Mouse (Mus musculus): Measurements from ENCODE around the gene Atp2b2. TPM values are rescaled to one million over a fixed set of nuclear protein-coding genes. Genes with fewer than 3 reads are reported as not detected.

Gene Atp2b2
- total and polyA plus RNA-seq, 2 experiments from 2014 or later: 35.4 to 96.3 TPM

DNA sequence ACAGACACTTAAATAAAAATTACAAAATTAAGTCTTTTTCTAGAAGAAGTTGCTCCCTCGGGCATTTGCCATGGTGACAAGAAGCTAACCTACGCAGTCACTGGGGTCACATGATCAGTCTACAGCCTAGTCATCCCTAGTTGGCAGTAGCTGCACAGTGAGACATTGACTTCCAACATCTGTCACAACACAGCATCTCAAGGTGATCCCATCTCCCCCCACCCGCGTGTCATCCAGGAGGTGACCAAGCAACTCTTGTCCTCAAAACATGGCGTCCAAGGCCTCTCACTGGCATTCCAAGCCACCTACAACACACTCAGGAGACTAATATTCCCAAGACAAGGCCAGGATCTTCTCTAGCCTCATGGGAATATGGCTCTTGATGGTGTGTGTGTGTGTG, 48.2 kb downstream of the Atp2b2 start:
- Histone ChIP-seq H3K9ac (replicated peaks; ENCODE audit: low read length, poor library complexity, severe bottlenecking) (no peak overlapping the region), H3K4me3 (ENCODE audit: low read depth, low read length) (no peak overlapping the region), H3K27me3 (ENCODE audit: insufficient read depth, low read length) (no peaks in the 10 kb centered on the region), H3K4me2 (ENCODE audit: low read depth, low read length, poor library complexity, severe bottlenecking) (no peak overlapping the region), H3K27ac (ENCODE audit: low read depth, low read length) (no peak overlapping the region), H3K9me3 (ENCODE audit: low read length) (no peaks in the 10 kb centered on the region), H3K36me3 (ENCODE audit: insufficient read depth, low read length) (no peaks in the 10 kb centered on the region), H3K4me1 (ENCODE audit: insufficient read depth, low read length) (peaks cover 3% of the 10 kb centered on the region; the same call in 1 of the 2 replicates)
- TF ChIP-seq CTCF (IDR thresholded peaks at IDR 0.05): no peak
- 93% methylated on average over 5 of the region's 5 CpGs for WGBS
- DNase-seq (ENCODE audit: low spot score) (no peak), ATAC-seq (ENCODE audit: low FRiP score) (no peak)

DNA sequence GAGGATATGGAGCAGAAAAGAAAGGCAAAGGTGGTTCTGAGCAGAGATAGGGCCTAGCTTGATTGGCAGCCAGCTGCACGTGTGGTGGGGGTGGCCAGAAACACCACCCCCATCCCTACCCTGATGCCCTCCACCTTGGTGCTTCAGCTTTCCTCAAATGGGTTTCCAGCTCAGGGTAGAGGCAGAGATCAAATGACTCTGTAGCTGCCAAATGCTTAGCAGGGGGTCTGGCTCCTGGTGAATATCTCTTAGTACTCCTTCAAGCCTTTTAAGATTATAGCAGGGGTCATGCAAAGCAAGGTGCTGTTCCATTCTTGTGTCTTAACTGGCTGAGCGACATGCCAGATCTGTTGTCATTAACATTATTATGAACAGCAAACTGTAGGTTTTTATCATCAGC, 50.3 kb downstream of the Atp2b2 start:
- H3K4me2 ChIP-seq (ENCODE audit: low read depth, low read length, poor library complexity, severe bottlenecking): no peak overlapping the region
- WGBS: 63% methylated on average over 2 of the region's 2 CpGs
- H3K27ac ChIP-seq (ENCODE audit: low read depth, low read length): no peak overlapping the region; the same call in 1 of the 2 replicates
- peaks cover 3% of the 10 kb centered on the region; the same call in 1 of the 2 replicates for H3K4me1 ChIP-seq (ENCODE audit: insufficient read depth, low read length)
- no peak overlapping the region for H3K9ac ChIP-seq (replicated peaks; ENCODE audit: low read length, poor library complexity, severe bottlenecking)
- TF ChIP-seq CTCF (IDR thresholded peaks at IDR 0.05): no peak
- H3K9me3 ChIP-seq (ENCODE audit: low read length): no peaks in the 10 kb centered on the region
- DNase-seq (ENCODE audit: low spot score) (no peak), ATAC-seq (ENCODE audit: low FRiP score) (no peak; the same call in 1 of the 2 replicates)
- H3K27me3 ChIP-seq (ENCODE audit: insufficient read depth, low read length): no peaks in the 10 kb centered on the region
- H3K4me3 ChIP-seq (ENCODE audit: low read depth, low read length): no peak overlapping the region
- H3K36me3 ChIP-seq (ENCODE audit: insufficient read depth, low read length): no peaks in the 10 kb centered on the region

DNA sequence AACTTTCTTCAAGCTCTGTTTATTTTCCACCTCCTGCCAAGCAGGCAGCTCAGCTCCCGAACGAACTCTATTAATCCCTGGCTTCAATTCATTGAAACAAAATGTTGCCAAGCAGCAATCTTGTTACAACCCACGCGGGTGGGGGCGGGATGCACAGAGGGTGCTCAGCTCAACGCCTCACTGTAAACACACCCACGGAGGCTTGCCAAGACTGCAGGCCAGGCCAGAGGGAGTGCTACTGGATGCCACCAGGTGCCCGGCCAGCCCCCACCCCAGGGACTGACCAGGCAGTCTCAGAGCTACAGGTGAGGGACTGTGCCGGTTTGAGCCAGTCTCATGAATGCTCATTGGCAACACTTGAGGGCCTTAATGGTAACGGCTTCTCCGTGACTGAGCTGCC, 50.9 kb downstream of the Atp2b2 start:
- Histone ChIP-seq H3K9ac (replicated peaks; ENCODE audit: low read length, poor library complexity, severe bottlenecking) (no peak overlapping the region), H3K4me3 (ENCODE audit: low read depth, low read length) (no peak overlapping the region), H3K27me3 (ENCODE audit: insufficient read depth, low read length) (no peaks in the 10 kb centered on the region), H3K9me3 (ENCODE audit: low read length) (no peaks in the 10 kb centered on the region), H3K36me3 (ENCODE audit: insufficient read depth, low read length) (no peaks in the 10 kb centered on the region), H3K4me1 (ENCODE audit: insufficient read depth, low read length) (peaks cover 3% of the 10 kb centered on the region; the same call in 1 of the 2 replicates), H3K27ac (ENCODE audit: low read depth, low read length) (no peak overlapping the region), H3K4me2 (ENCODE audit: low read depth, low read length, poor library complexity, severe bottlenecking) (0 out of 2 replicates have a peak overlapping the region, but pooled peaks have one; percentile 5)
- no peak for TF ChIP-seq CTCF (IDR thresholded peaks at IDR 0.05)
- WGBS: 34% methylated on average over 11 of the region's 11 CpGs
- peak; percentile 52; the same call in 1 of the 2 replicates for ATAC-seq (ENCODE audit: low FRiP score)
- DNase-seq (ENCODE audit: low spot score): peak; percentile 66

DNA sequence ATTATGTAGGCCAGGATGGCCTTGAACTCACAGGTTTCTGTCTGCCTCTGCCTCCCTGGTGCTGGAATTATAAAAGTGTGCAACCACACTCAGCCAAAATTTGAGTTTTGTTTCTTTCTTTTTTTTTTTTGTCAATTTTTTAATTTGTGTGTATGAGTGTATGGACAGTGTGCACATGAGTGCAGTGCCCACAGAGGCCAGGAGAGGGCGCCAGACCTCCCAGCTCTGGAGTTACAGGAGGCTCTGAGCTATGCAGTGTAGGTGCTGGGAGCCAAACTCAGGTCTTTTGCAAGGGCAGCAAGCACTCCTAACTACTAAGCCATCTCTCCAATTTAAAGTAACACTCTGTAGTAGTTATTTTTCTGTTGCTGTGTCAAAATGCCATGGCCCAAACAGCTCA, 52.4 kb downstream of the Atp2b2 start:
- TF ChIP-seq CTCF (IDR thresholded peaks at IDR 0.05): peak; percentile 36
- WGBS: 21% methylated on average over 1 of the region's 1 CpGs
- DNase-seq (ENCODE audit: low spot score) (no peak), ATAC-seq (ENCODE audit: low FRiP score) (no peak)
- no peak overlapping the region for H3K4me3 ChIP-seq (ENCODE audit: low read depth, low read length)
- H3K9ac ChIP-seq (replicated peaks; ENCODE audit: low read length, poor library complexity, severe bottlenecking): no peak overlapping the region
- H3K4me2 ChIP-seq (ENCODE audit: low read depth, low read length, poor library complexity, severe bottlenecking): no peak overlapping the region
- H3K4me1 ChIP-seq (ENCODE audit: insufficient read depth, low read length): peaks cover 3% of the 10 kb centered on the region; the same call in 1 of the 2 replicates
- peaks cover 6% of the 10 kb centered on the region; the same call in 1 of the 2 replicates for H3K27me3 ChIP-seq (ENCODE audit: insufficient read depth, low read length)
- H3K36me3 ChIP-seq (ENCODE audit: insufficient read depth, low read length): no peaks in the 10 kb centered on the region
- no peaks in the 10 kb centered on the region for H3K9me3 ChIP-seq (ENCODE audit: low read length)
- no peak overlapping the region for H3K27ac ChIP-seq (ENCODE audit: low read depth, low read length)

DNA sequence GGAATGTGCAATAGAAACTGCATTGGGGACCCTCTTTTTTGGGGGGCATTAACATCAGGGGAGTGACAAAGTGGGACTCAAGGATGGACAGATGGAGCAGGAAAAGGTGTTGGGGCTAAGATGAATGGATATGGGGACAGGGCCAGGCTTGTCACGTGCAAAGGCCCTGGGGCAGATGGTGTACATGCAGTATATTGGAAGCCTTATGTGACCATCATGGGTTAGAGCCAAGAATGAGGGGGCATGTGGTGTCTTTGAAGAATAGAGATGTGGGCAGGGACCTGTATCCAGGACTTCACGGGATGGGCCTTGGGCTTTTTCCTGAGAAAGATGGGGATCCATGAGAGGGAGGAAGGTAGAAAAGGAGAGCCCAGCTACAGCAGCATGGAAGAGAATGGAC, 53.9 kb downstream of the Atp2b2 start:
- Histone ChIP-seq H3K4me1 (ENCODE audit: insufficient read depth, low read length) (peaks cover 3% of the 10 kb centered on the region; the same call in 1 of the 2 replicates), H3K9me3 (ENCODE audit: low read length) (no peaks in the 10 kb centered on the region), H3K27ac (ENCODE audit: low read depth, low read length) (no peak overlapping the region), H3K4me3 (ENCODE audit: low read depth, low read length) (no peak overlapping the region), H3K27me3 (ENCODE audit: insufficient read depth, low read length) (peaks cover 6% of the 10 kb centered on the region; the same call in 1 of the 2 replicates), H3K9ac (replicated peaks; ENCODE audit: low read length, poor library complexity, severe bottlenecking) (no peak overlapping the region), H3K4me2 (ENCODE audit: low read depth, low read length, poor library complexity, severe bottlenecking) (no peak overlapping the region), H3K36me3 (ENCODE audit: insufficient read depth, low read length) (no peaks in the 10 kb centered on the region)
- no peak for DNase-seq (ENCODE audit: low spot score)
- ATAC-seq (ENCODE audit: low FRiP score): no peak
- no peak for TF ChIP-seq CTCF (IDR thresholded peaks at IDR 0.05)
- WGBS: 85% methylated on average over 2 of the region's 2 CpGs

DNA sequence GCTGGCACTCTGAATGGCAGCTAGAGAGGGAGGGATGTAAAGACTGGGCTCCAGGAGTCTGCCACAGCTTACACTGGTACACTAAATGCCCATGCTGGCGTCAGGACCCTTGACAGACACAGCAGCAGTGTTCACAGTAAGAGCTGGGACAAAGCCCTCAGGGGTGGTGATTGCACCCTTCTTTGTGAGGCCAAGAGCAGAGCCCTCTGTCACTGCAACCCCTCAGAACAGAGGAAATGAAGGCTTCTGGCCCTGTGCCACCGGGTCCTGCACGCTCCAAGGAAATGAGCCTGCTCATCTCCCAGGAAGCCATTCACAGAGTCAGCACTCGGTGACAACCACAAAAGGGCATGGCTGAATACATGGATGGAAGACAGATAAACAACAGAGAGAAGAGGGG, 55.7 kb downstream of the Atp2b2 start:
- TF ChIP-seq CTCF (IDR thresholded peaks at IDR 0.05): no peak
- Histone ChIP-seq H3K9me3 (ENCODE audit: low read length) (no peaks in the 10 kb centered on the region), H3K36me3 (ENCODE audit: insufficient read depth, low read length) (no peaks in the 10 kb centered on the region), H3K9ac (replicated peaks; ENCODE audit: low read length, poor library complexity, severe bottlenecking) (no peak overlapping the region), H3K27ac (ENCODE audit: low read depth, low read length) (no peak overlapping the region), H3K27me3 (ENCODE audit: insufficient read depth, low read length) (peaks cover 6% of the 10 kb centered on the region; the same call in 1 of the 2 replicates), H3K4me1 (ENCODE audit: insufficient read depth, low read length) (peaks cover 3% of the 10 kb centered on the region; the same call in 1 of the 2 replicates), H3K4me3 (ENCODE audit: low read depth, low read length) (no peak overlapping the region), H3K4me2 (ENCODE audit: low read depth, low read length, poor library complexity, severe bottlenecking) (no peak overlapping the region)
- ATAC-seq (ENCODE audit: low FRiP score) (no peak), DNase-seq (ENCODE audit: low spot score) (peak; percentile 23)
- WGBS: 60% methylated on average over 4 of the region's 4 CpGs

Measured in midbrain, postnatal 0 days (tissue).